Mouse (Mus musculus): ENCODE results near the gene Cnih2. TPM values are rescaled to one million over a fixed set of nuclear protein-coding genes. Genes with fewer than 3 reads are reported as not detected.
A peak's percentile ranks its signal among the peaks of the same experiment; 100 is the strongest.
"Not testable (repeated sequence)": the region's sequence is repeated elsewhere in the genome, so short reads cannot be mapped to it uniquely, and the experiment has no call there.

Cnih2 gene
- polyA plus RNA-seq, 1 experiment, result 90.3 TPM

DNA sequence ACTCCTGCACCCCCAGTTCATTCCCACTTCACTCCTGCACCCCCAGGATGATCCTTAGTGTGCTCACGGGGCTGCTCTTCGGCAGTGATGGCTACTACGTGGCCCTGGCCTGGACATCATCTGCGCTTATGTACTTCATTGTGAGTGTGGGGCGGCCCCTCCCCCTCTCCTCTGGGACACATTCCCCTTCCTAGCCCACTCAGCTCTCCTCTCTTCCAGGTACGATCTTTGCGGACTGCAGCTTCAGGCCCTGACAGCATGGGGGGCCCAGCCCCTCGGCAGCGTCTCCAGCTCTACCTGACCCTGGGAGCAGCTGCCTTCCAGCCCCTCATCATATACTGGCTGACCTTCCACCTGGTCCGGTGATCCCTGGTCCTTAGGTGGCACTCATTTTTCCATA is 6.2 kb downstream of the Cnih2 start:
- TF ChIP-seq POLR2A (IDR thresholded peaks at IDR 0.05; ENCODE audit: borderline replicate concordance, insufficient read depth, low read length), result no peak
- no peak for TF ChIP-seq CTCF (IDR thresholded peaks at IDR 0.05; ENCODE audit: borderline replicate concordance, insufficient read depth, low read depth, low read length)
- no peaks in the 10 kb centered on the region for H3K27me3 ChIP-seq (ENCODE audit: control insufficient read depth, insufficient read depth, low read length)
- H3K4me1 ChIP-seq (ENCODE audit: control insufficient read depth, insufficient read depth, low read length), result peaks cover 20% of the 10 kb centered on the region
- no peak overlapping the region for H3K4me3 ChIP-seq (replicated peaks; ENCODE audit: insufficient read depth, low read depth, low read length)
- DNase-seq, result no peak
- WGBS, result 87% methylated on average over 10 of the region's 10 CpGs
- no peak overlapping the region for H3K27ac ChIP-seq (ENCODE audit: insufficient read depth, low read length)

DNA sequence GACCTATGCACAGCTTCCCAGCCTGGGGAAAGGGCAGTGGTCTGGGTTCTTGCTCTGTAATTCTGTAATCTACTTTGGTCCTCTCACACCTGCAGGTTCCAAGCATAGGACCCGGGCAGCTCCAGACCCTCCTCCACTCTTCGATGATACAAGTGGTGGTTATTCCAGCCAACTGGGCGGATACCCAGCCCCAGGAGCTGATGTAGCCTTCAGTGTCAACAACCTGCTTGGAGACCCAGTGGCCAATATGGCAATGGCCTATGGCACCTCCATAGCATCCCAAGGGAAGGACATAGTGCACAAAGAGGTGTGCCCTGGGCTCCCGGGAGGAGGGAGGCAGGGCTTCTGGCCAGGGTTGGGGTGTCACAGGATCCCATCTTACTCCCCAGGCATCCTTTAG is 9.0 kb downstream of the Cnih2 start:
- Histone ChIP-seq H3K4me1 (ENCODE audit: control insufficient read depth, insufficient read depth, low read length) (peaks cover 3% of the 10 kb centered on the region), H3K4me3 (replicated peaks; ENCODE audit: insufficient read depth, low read depth, low read length) (peak overlapping the region; percentile 88), H3K27me3 (ENCODE audit: control insufficient read depth, insufficient read depth, low read length) (no peaks in the 10 kb centered on the region), H3K27ac (ENCODE audit: insufficient read depth, low read length) (no peak overlapping the region)
- peak in 1 of 2 experiments; percentile 31 for DNase-seq
- TF ChIP-seq POLR2A (IDR thresholded peaks at IDR 0.05; ENCODE audit: borderline replicate concordance, insufficient read depth, low read length) (no peak), CTCF (IDR thresholded peaks at IDR 0.05; ENCODE audit: borderline replicate concordance, insufficient read depth, low read depth, low read length) (no peak)
- 84% methylated on average over 4 of the region's 4 CpGs for WGBS

GRCm38 (mm10) chr19:5087884-5088728 is 10.2 kb downstream of the Cnih2 start, which contains the start of gene Yif1a:
Yif1a (plus strand) TSS chr19:5088538.
- TF ChIP-seq POLR2A (IDR thresholded peaks at IDR 0.05; ENCODE audit: borderline replicate concordance, insufficient read depth, low read length) (peak; percentile 68), CTCF (IDR thresholded peaks at IDR 0.05; ENCODE audit: borderline replicate concordance, insufficient read depth, low read depth, low read length) (peak; percentile 43)
- H3K4me3 ChIP-seq (replicated peaks; ENCODE audit: insufficient read depth, low read depth, low read length), result peak within 1 kb of the TSS; percentile 88
- peaks cover 5% of the 10 kb centered on the region for H3K4me1 ChIP-seq (ENCODE audit: control insufficient read depth, insufficient read depth, low read length)
- H3K27ac ChIP-seq (ENCODE audit: insufficient read depth, low read length), result peak within 1 kb of the TSS; percentile 70
- DNase-seq, result peak; percentile 92 to 99
- WGBS, result under 1% methylated on average over 58 of the region's 58 CpGs
- no peaks in the 10 kb centered on the region for H3K27me3 ChIP-seq (ENCODE audit: control insufficient read depth, insufficient read depth, low read length)

DNA sequence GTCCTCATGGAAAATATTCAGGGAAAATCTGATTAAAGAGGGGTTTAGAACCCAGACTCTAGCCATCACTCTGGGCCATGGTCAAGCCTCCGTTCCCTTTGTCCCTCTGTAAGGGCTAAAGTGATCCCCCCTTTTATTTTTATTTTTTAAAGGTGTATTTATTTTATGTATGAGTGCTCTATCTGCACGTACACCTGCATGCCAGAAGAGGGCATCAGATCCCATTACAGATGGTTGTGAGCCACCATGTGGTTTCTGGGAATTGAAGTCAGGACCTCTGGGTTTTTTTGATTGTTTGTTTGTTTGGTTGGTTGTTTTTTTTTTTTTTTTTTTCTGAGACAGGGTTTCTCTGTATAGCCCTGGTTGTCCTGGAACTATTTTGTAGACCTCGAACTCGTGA is 11.8 kb downstream of the Cnih2 start:
- 65% methylated on average over 4 of the region's 4 CpGs for WGBS
- H3K27ac ChIP-seq (ENCODE audit: insufficient read depth, low read length); H3K27me3 ChIP-seq (ENCODE audit: control insufficient read depth, insufficient read depth, low read length); H3K4me3 ChIP-seq (replicated peaks; ENCODE audit: insufficient read depth, low read depth, low read length); H3K4me1 ChIP-seq (ENCODE audit: control insufficient read depth, insufficient read depth, low read length); DNase-seq: not testable (repeated sequence)
- peak; percentile 17; the same call in 1 of the 2 replicates for TF ChIP-seq CTCF (IDR thresholded peaks at IDR 0.05; ENCODE audit: borderline replicate concordance, insufficient read depth, low read depth, low read length)

DNA sequence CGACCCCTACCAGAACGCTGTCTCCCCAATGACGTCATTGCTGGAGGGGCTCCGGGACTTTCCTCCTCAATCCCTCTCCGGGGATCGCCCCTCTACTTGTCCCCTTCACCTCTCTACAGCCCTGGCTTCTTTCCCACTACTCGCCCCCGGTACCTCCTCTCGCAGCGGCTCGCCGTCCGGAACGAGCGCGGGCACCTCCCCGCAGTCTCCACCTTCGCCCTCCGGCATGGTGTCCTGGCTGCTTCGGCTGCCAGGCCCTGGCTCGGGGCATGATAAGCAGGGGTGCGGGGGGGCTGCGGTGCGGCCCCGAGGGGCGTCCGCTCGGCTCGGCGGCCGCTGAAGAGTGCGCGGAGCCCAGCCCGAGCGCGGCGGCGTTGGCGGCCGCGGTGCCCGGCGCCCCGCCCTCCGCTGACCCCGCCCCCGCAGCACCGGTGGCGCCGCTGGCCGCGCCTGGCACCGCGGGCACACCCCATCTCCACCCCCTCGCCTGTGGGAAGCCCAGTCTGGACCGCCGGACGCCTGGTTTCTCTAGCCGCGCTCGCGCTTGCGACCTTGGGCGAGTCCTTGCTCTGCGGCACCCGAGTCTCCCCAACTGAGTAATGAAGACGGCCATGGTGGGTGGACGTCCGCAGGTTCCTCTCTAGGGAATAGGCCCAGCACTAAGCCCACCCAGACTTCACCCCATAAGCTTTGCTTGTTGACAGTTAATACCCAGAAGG is 13.0 kb downstream of the Cnih2 start, which contains the start of gene Tmem151a:
TSS of gene Tmem151a (minus strand) at position 387 of the 719 bp plus-strand sequence.
- DNase-seq, result peak; percentile 80
- no peaks in the 10 kb centered on the region for H3K27me3 ChIP-seq (ENCODE audit: control insufficient read depth, insufficient read depth, low read length)
- WGBS, result under 1% methylated on average over 54 of the region's 69 CpGs

DNA sequence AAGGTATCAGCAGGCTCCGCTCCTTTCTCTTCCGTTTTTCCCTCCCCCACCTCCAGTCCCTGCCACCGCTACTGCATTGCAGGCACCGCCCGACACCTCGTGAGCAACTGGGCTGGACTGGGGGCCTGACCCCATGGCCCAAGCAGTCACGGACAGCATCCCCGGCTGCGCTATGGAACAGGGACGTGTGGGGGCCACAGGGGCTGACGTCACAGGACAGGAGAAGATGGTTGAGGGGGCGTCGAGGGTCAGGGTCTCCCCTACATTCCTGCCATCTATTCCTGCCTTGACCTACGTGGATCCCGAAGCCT is 13.5 kb downstream of the Cnih2 start:
- Histone ChIP-seq H3K27me3 (ENCODE audit: control insufficient read depth, insufficient read depth, low read length) (no peaks in the 10 kb centered on the region), H3K4me3 (replicated peaks; ENCODE audit: insufficient read depth, low read depth, low read length) (peak overlapping the region; percentile 64), H3K27ac (ENCODE audit: insufficient read depth, low read length) (peak overlapping the region; percentile 98), H3K4me1 (ENCODE audit: control insufficient read depth, insufficient read depth, low read length) (peaks cover 10% of the 10 kb centered on the region)
- peak; percentile 58 to 63 for DNase-seq
- 1% methylated on average over 15 of the region's 15 CpGs for WGBS
- no peak for TF ChIP-seq CTCF (IDR thresholded peaks at IDR 0.05; ENCODE audit: borderline replicate concordance, insufficient read depth, low read depth, low read length)
- TF ChIP-seq POLR2A (IDR thresholded peaks at IDR 0.05; ENCODE audit: borderline replicate concordance, insufficient read depth, low read length), result no peak

More for the DNA sequence above, 13.0 kb downstream of the Cnih2 start, which contains the start of gene Tmem151a:
- peak within 1 kb of the TSS; percentile 64 for H3K4me3 ChIP-seq (replicated peaks; ENCODE audit: insufficient read depth, low read depth, low read length)
- TF ChIP-seq POLR2A (IDR thresholded peaks at IDR 0.05; ENCODE audit: borderline replicate concordance, insufficient read depth, low read length) (peak; percentile 69; the same call in 1 of the 2 replicates), CTCF (IDR thresholded peaks at IDR 0.05; ENCODE audit: borderline replicate concordance, insufficient read depth, low read depth, low read length) (no peak)
- peaks cover 10% of the 10 kb centered on the region for H3K4me1 ChIP-seq (ENCODE audit: control insufficient read depth, insufficient read depth, low read length)
- H3K27ac ChIP-seq (ENCODE audit: insufficient read depth, low read length), result peak within 1 kb of the TSS; percentile 98

DNA sequence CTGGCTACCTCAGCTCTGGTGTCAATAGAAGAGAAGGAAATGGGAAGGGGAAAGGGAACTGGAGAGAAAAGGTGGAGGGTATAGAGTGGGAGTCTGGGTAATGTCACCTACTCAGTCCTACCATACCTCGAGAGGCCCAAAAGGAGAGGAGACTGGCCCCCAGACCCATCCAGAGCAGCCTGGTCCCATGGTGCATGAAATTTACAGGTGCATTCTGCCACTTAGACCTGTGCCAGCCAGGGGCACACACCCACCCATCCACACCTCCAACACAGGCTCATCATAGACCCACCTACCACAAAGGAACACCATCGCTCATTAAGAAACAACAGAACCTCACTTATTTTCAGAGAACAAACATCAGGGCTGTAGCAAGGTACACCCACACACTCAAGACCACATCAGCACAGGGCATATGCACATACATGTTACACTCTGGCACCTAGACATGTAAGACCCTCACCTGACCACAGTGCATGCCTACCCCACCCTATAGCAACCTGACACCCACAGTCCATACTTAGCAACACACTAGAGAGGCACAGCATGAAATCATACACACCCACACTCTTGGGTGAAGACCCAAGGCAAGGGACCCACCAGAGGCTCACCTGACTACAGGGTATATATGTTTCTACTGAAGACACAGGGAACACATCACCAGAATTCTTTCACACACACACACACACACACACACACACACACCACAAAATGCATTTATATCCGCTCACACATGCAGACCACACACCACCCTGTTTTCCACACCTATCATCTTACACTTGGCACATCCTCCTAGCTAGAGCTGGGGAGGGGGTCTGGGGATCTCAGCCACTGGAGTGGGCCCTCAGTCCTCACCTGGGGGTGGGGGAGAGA is 14.1 kb downstream of the Cnih2 start:
- Histone ChIP-seq H3K27ac (ENCODE audit: insufficient read depth, low read length) (peak overlapping the region; percentile 98; the same call in 1 of the 2 replicates), H3K4me3 (replicated peaks; ENCODE audit: insufficient read depth, low read depth, low read length) (peak overlapping the region; percentile 64), H3K4me1 (ENCODE audit: control insufficient read depth, insufficient read depth, low read length) (peaks cover 10% of the 10 kb centered on the region), H3K27me3 (ENCODE audit: control insufficient read depth, insufficient read depth, low read length) (no peaks in the 10 kb centered on the region)
- TF ChIP-seq POLR2A (IDR thresholded peaks at IDR 0.05; ENCODE audit: borderline replicate concordance, insufficient read depth, low read length) (no peak), CTCF (IDR thresholded peaks at IDR 0.05; ENCODE audit: borderline replicate concordance, insufficient read depth, low read depth, low read length) (no peak)
- DNase-seq, result no peak
- 69% methylated on average over 3 of the region's 3 CpGs for WGBS

Data from cerebellum, adult 2 months (tissue).